Comparison of ENCODE assay signal across 9 mouse cellular contexts in genomic region chr1:167688001-167688346, GRCm38 (mm10). TPM values are rescaled to one million over a fixed set of nuclear protein-coding genes. Genes with fewer than 3 reads are reported as not detected.
DNase-seq lines count a peak whose midpoint lies in the region; ATAC-seq and TF ChIP-seq lines count a peak whose summit lies in the region.
"Had no signal": no experiment of that assay in that cellular context is flagged by ENCODE, and none has a peak within 500 bp of the region (broad histone marks: within the 10 kb centered on the region; RNA-seq: fewer than 3 reads in every experiment).

No protein-coding gene starts in this region.

- H3K9me3 ChIP-seq in lung, embryonic 14.5 days (ENCODE audit: low read depth, low read length) = no peaks in the 10 kb centered on the region
- peaks cover 6% of the 10 kb centered on the region; the same call in 1 of the 2 replicates for H3K9me3 ChIP-seq in forebrain, embryonic 14.5 days (replicated peaks; ENCODE audit: control insufficient read depth, low read length)
- H3K9me3 ChIP-seq in limb, embryonic 10.5 days (replicated peaks) = no peaks in the 10 kb centered on the region
- no peaks in the 10 kb centered on the region for H3K9me3 ChIP-seq in stomach, embryonic 15.5 days

- WGBS in lung, embryonic 14.5 days = 2% methylated on average over 8 of the region's 8 CpGs
- 0% methylated on average over 8 of the region's 8 CpGs for WGBS in forebrain, embryonic 14.5 days
- WGBS in limb, embryonic 10.5 days = under 1% methylated on average over 8 of the region's 8 CpGs
- WGBS in stomach, embryonic 15.5 days = under 1% methylated on average over 8 of the region's 8 CpGs

- peak overlapping the region; percentile 46; the same call in 1 of the 2 replicates for H3K4me3 ChIP-seq in lung, embryonic 14.5 days (ENCODE audit: low read depth, low read length)
- H3K4me3 ChIP-seq in forebrain, embryonic 14.5 days (ENCODE audit: low read depth, low read length) = peak overlapping the region; percentile 39; the same call in 1 of the 2 replicates
- peak overlapping the region; percentile 62 for H3K4me3 ChIP-seq in limb, embryonic 10.5 days
- H3K4me3 ChIP-seq in stomach, embryonic 15.5 days (replicated peaks) = peak overlapping the region; percentile 50; the same call in 1 of the 2 replicates

- H3K4me2 ChIP-seq in lung, embryonic 14.5 days = peak overlapping the region; percentile 75
- H3K4me2 ChIP-seq in forebrain, embryonic 14.5 days (ENCODE audit: low read length) = peak overlapping the region; percentile 70
- peak overlapping the region; percentile 98 for H3K4me2 ChIP-seq in stomach, embryonic 15.5 days

- H3K4me1 ChIP-seq in lung, embryonic 14.5 days (ENCODE audit: insufficient read depth) = 0 out of 2 replicates have a peak, but pooled peaks cover 4% of the 10 kb centered on the region
- H3K4me1 ChIP-seq in forebrain, embryonic 14.5 days (ENCODE audit: control insufficient read depth, insufficient read depth, low read length) = peaks cover 13% of the 10 kb centered on the region
- peaks cover 29% of the 10 kb centered on the region for H3K4me1 ChIP-seq in limb, embryonic 10.5 days
- peaks cover 20% of the 10 kb centered on the region for H3K4me1 ChIP-seq in stomach, embryonic 15.5 days

- H3K27ac ChIP-seq in lung, embryonic 14.5 days (ENCODE audit: low read depth) = no peak overlapping the region
- no peak overlapping the region for H3K27ac ChIP-seq in forebrain, embryonic 14.5 days (ENCODE audit: low read depth, low read length)
- H3K27ac ChIP-seq in limb, embryonic 10.5 days = 0 out of 2 replicates have a peak overlapping the region, but pooled peaks have one; percentile 56
- no peak overlapping the region for H3K27ac ChIP-seq in stomach, embryonic 15.5 days

- H3K36me3 ChIP-seq in lung, embryonic 14.5 days (ENCODE audit: insufficient read depth) = no peaks in the 10 kb centered on the region
- H3K36me3 ChIP-seq in forebrain, embryonic 14.5 days (ENCODE audit: control insufficient read depth, insufficient read depth, low read length) = no peaks in the 10 kb centered on the region
- H3K36me3 ChIP-seq in limb, embryonic 10.5 days = no peaks in the 10 kb centered on the region
- no peaks in the 10 kb centered on the region for H3K36me3 ChIP-seq in stomach, embryonic 15.5 days

- intact Hi-C loops in left cerebral cortex, postnatal 10 days (cut with DNase I) = no loop called here

- DNase-seq in lung, embryonic 14.5 days = no peak
- DNase-seq in lung, postnatal 14 days = no peak
- DNase-seq in forebrain, embryonic 14.5 days (ENCODE audit: low spot score) = no peak
- no peak for DNase-seq in limb, embryonic 10.5 days (ENCODE audit: low spot score)
- no peak for DNase-seq in left cerebral cortex, postnatal 10 days (ENCODE audit: extremely low spot score in 1 of 2, low spot score in 2 of 2)
- no peak for DNase-seq in spleen, postnatal 4 days (ENCODE audit: low spot score in 2 of 2)
- DNase-seq: cerebellum, adult 11 months had no signal

- ATAC-seq in lung, embryonic 14.5 days (ENCODE audit: insufficient read depth) = no peak
- no peak; the same call in 1 of the 2 replicates for ATAC-seq in forebrain, embryonic 14.5 days
- ATAC-seq in stomach, embryonic 15.5 days (ENCODE audit: insufficient read depth, low FRiP score, low read depth) = no peak

- H3K9ac ChIP-seq in lung, embryonic 14.5 days = no peak overlapping the region
- H3K9ac ChIP-seq in forebrain, embryonic 14.5 days (ENCODE audit: low read length) = 0 out of 2 replicates have a peak overlapping the region, but pooled peaks have one; percentile 54
- no peak overlapping the region for H3K9ac ChIP-seq in stomach, embryonic 15.5 days

- no peak for TF ChIP-seq CTCF in lung, embryonic 14.5 days (IDR thresholded peaks at IDR 0.05; ENCODE audit: low read depth)

- peaks cover 72% of the 10 kb centered on the region for H3K27me3 ChIP-seq in lung, embryonic 14.5 days (ENCODE audit: insufficient read depth, low read length)
- peaks cover 61% of the 10 kb centered on the region for H3K27me3 ChIP-seq in forebrain, embryonic 14.5 days (replicated peaks; ENCODE audit: control insufficient read depth, insufficient read depth, low read length)
- H3K27me3 ChIP-seq in limb, embryonic 10.5 days (ENCODE audit: low read depth, poor library complexity, severe bottlenecking) = peaks cover 76% of the 10 kb centered on the region
- H3K27me3 ChIP-seq in stomach, embryonic 15.5 days (replicated peaks) = peaks cover 66% of the 10 kb centered on the region

RNA-seq across cellular contexts. Expression of gene Lmx1a, which starts 1.1 kb away (rescaled TPM):
- not detected in 2 replicates for polyA plus RNA-seq in lung, embryonic 14.5 days (2014; fragmentation: Nextera tagmentation; extraction: Ambion mirVana)
- polyA plus RNA-seq in forebrain, embryonic 14.5 days (2014; fragmentation: Nextera tagmentation; extraction: Ambion mirVana) = 2.3 and 2.8 TPM in 2 replicates
- 1.1 and 1.2 TPM in 2 replicates for polyA plus RNA-seq in limb, embryonic 10.5 days (2016; fragmentation: Nextera tagmentation; extraction: Ambion mirVana)
- polyA plus RNA-seq in stomach, embryonic 15.5 days (2015; fragmentation: Nextera tagmentation; extraction: Ambion mirVana) = 0.08 and 0.18 TPM in 2 replicates
- not detected for total RNA-seq in left cerebral cortex, postnatal 10 days (2021)
- total RNA-seq: left cerebral cortex, adult 8-10 months had no signal
